Mouse (Mus musculus): ENCODE results near the gene 1500011B03Rik.

1500011B03Rik gene

GRCm38 (mm10) chr5:114780912-114781311, 42.4 kb downstream of the 1500011B03Rik start:
- DNase-seq, result no peak

DNA sequence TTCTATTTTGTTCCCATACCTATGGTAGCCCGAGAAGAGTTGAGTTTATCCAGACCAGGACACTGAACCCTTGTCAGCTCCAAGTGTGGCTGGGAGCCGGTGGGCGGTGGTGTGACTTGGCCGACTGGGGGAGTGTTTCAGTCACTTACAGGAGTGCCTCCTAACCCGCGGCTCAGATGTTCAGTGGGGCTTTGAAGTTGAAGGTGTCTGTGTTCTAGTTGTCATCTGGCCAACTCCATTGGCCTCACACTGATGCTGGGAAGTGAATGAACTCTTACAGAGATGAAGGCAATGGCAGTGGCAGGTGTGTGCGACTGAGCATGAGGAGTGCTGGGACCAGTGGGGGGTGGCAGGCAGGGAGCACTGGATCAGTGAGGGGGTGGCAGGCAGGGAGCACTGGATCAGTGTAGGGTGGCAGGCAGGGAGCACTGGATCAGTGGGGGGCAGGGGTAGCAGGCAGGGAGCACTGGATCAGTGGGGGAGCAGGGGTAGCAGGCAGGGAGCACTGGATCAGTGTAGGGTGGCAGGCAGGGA, 43.2 kb downstream of the 1500011B03Rik start:
- no peak for DNase-seq

DNA sequence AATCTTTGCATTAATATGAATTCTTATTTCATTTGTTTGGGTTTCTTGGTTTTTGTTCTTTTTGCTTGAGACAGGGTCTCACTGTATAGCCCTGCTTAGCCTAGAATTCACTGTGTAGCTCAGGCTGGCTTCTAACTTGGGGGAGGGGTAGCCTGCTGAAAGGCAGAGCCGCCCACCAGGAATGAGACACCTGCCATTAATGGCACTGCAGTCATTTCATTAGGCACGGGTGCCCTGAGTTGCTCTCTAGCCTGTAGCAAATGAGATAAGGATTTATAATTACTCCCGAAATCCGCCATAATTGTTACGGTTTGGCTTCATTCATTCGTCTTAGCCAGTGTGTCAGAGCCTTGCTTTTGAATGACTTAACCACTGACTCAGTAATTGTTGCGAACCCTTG, 47.1 kb downstream of the 1500011B03Rik start:
- DNase-seq, result no peak

GRCm38 (mm10) chr5:114775056-114775979, 48.0 kb downstream of the 1500011B03Rik start, which contains the start of gene Git2:
TSS of gene Git2 (minus strand) at chr5:114775517.
- DNase-seq, result peak in 1 of 2 experiments; percentile 44

DNA sequence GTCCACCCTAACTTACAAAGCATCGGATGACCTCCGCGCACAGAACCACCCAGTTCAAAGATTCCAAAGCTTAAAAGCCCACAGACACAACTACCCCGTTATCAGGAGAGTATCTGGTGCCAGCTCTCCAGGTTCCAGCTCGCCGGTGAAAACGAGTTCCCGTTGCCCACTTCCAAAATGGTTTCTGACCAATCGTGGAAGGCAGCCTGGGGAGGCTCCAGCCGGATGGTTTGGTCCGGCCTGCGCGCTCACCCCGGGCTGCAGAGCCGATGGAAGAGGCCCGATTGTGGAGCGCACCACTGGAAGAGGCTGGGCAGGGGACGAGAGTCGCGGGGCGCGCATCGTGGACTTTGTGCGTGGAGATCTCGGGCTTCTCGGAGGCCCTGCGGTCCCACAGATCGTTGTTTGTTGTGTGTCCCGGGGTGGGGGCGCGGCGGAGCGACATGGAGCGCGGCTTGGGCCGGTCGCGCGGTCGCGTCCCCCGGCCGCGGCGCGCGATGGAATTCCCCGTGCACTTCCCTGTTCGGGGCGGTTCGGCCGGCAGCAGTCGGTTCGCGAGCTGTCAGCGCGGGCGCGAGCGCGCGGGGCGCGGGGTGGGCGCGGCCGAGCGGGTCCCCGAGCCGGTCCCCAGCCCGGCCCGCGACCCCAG, 48.7 kb downstream of the 1500011B03Rik start, which contains the start of gene Ankrd13a:
Gene Ankrd13a, plus strand, starts transcription at position 275 of the 649 bp plus-strand sequence.
- DNase-seq, result peak; percentile 93 to 95

DNA sequence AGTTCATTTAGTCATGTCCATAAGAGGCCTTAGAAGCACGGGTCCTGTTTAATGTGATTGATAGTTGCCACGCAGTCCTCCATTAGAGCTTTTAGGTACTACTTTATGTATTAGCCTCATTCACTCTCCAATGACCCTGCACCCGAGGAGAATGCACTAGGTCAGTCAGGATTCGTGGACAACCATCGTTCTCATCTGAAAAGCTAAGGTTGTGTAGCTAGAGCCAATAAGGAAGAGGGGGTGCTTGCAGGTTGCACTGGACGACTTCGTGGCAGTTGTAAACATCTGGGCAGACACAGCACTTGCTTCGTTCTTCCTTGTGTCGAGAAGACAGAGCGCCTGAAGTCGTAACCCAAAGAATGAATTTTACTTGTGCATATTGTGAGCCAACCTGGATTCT, 49.5 kb downstream of the 1500011B03Rik start:
- DNase-seq, result peak in 1 of 2 experiments; percentile 38

- DNase-seq, result peak; percentile 98 to 99
These were observed 50.0 kb downstream of the 1500011B03Rik start for GRCm38 (mm10) chr5:114773211-114773710.

GRCm38 (mm10) chr5:114772456-114773203, 50.6 kb downstream of the 1500011B03Rik start:
- DNase-seq, result peak; percentile 72 to 80

GRCm38 (mm10) chr5:114771796-114772195, 51.5 kb downstream of the 1500011B03Rik start:
- no peak for DNase-seq

GRCm38 (mm10) chr5:114769786-114770185, 53.5 kb downstream of the 1500011B03Rik start:
- DNase-seq, result no peak

DNA sequence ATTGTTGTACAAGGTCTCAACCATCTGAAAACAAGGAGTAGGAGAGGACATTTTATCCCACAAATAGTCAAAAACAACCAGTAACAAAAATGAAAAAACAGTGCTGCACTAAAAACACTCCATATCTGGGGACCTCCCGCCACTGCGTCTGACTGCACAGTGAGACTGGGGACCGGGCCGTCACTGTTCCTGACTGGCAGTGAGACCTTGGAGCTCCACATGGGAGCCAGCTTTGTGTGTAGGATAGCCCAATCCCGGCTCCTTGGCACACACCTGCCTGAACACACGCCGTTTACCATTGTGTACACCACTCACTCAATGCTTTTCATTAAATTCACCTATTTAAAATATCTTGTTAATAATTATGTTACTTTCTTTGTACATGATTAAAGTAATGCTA, 56.1 kb downstream of the 1500011B03Rik start:
- no peak for DNase-seq

DNA sequence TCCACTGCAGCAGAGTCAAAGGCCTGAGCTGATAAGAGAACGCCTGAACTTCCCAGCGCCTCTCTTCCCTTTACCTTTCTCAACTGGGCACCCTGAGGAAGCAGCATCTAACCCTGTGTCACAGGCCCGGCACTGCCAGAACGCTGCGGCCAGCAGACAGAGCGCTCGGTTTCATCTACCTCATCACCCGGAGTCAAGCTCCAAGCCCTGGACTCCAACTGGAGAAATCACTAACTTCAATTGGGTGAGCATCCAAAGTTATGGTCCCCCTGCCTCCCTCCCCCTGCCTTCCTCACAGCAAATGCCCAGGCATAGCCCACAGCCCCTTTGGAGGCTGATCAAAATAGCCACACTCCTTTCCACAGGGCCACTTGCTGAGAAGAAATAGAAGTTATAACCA, 56.6 kb downstream of the 1500011B03Rik start:
- no peak for DNase-seq

DNA sequence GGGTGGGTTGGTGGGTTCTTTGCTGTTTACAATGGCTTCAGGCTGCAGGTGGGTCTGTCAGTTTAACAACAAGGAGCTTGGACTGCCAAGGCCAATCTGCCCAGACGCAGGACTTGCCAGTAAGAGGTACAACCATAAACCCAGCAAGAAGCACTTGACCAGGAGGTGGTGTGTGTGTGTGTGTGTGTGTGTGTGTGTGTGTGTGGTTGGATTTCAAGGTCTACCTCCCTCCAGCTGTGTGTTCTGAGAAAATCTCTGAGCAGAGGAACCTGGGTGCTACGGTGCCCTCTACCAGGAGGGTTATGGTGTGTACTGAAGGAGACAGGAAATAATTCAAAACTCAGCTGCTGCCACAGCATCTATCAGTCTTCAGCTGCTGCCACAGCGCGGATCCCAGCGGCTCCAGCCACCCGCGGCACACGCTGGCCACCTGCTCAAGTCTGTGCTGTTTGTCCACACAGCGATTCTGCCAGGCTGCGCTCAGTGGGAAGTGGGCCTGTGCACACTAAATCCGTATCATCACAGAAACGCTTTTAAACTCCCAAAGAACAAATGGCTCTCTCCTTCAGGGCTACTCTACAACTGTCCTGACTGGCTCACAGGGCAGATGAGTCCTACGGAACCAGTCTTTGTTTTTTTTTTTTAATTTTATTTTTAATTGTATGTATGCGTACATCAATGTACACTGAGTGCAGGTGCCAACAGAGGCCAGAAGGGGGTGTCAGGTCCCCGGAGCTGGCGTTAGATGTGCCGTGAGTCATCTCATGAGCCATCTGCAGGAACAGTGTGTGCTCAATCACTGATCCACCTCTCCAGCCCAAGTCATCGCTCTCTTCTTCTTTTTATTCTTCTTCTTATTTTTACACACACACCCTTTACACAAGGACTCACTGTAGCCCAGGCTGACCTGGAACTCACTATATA, 58.2 kb downstream of the 1500011B03Rik start:
- DNase-seq, result no peak

- no peak for DNase-seq
These were observed 61.3 kb downstream of the 1500011B03Rik start for GRCm38 (mm10) chr5:114761980-114762379.

DNA sequence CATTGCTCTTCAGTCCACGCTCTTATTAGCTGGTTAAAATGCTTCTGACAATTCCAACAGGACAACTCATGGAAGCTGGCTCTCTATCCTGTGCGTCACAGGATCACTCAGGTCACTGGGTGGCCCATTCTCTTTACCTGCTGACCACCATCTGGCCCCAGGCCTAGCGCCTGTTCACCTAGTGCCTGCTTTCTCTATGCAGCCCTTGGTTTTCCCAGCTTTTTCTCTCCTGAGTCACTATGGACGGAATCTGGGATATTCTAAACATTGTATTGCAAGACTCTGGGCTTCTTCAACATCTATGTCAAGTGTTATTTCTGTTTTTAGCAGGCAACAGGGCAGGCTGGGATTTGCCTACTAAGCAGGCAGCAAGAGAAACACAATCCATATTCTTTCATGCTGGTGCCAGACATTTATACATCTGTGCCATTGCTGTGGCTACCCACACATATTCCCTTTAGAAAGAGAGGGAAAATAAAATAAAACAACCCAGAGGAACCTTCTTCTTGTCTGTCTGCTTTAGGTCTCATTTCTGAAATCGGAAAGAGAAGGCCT, 63.7 kb downstream of the 1500011B03Rik start:
- DNase-seq, result no peak

Measured in lung, postnatal 4 days (tissue).